Mouse (Mus musculus) G1E (cell line): Measurements from ENCODE around the gene Mfrp. TPM values are rescaled to one million over a fixed set of nuclear protein-coding genes. Genes with fewer than 3 reads are reported as not detected.

ENCODE experiments used
- ATAC-seq: 2 replicates; pipeline ENCODE4 v1.8.0; 2016; ENCODE audit warnings: mild to moderate bottlenecking; ENCODE audit not compliant: insufficient number of reproducible peaks, poor library complexity, low FRiP score, severe bottlenecking; ENCODE audit errors: extremely low read depth
- DNase-seq: peaks from one replicate; pipeline ENCODE4 v3.0.0; 2012; ENCODE audit warnings: low spot score
- H3K27me3 ChIP-seq: 2 replicates; pipeline ENCODE4 v1.6.1; 2012; ENCODE audit warnings: mild to moderate bottlenecking, low read length, inconsistent platforms; ENCODE audit not compliant: insufficient read depth
- H3K36me3 ChIP-seq: replicated peaks from 2 replicates; pipeline ENCODE3; 2012; ENCODE audit warnings: mild to moderate bottlenecking, inconsistent platforms
- H3K4me1 ChIP-seq: 2 replicates; pipeline ENCODE4 v1.6.1; 2012; ENCODE audit warnings: low read depth, low read length, inconsistent platforms, mixed read lengths; ENCODE audit not compliant: insufficient read depth
- H3K4me3 ChIP-seq: 2 replicates; pipeline ENCODE4 v1.5.1; 2012; ENCODE audit warnings: low read depth, mild to moderate bottlenecking, inconsistent platforms, low read length, moderate library complexity, mixed read lengths
- H3K9me3 ChIP-seq: replicated peaks from 2 replicates; pipeline ENCODE4 v1.6.1; 2012; ENCODE audit warnings: inconsistent platforms
- CTCF ChIP-seq: IDR thresholded peaks from 2 replicates; pipeline ENCODE4 v1.5.1; 2012; ENCODE audit warnings: low read depth, low read length, inconsistent platforms, mixed read lengths
- GATA1 ChIP-seq: IDR thresholded peaks from 2 replicates; pipeline ENCODE4 v1.6.1; 2012; ENCODE audit warnings: borderline replicate concordance, low read length, inconsistent platforms, mixed read lengths
- GATA2 ChIP-seq: IDR thresholded peaks from 2 replicates; pipeline ENCODE4 v1.6.1; 2012; ENCODE audit warnings: low read depth, low read length, inconsistent platforms, borderline replicate concordance
- POLR2AphosphoS5 ChIP-seq: IDR thresholded peaks from 2 replicates; pipeline ENCODE4 v1.6.1; 2012; ENCODE audit warnings: low read depth, low read length, inconsistent platforms; ENCODE audit not compliant: insufficient replicate concordance
- TAL1 ChIP-seq: conservative IDR thresholded peaks from 2 replicates; pipeline ENCODE4 v1.6.1; 2012; ENCODE audit warnings: low read depth, low read length, inconsistent platforms, mixed read lengths
- polyA plus RNA-seq: library from polyadenylated mRNA; stranded (reverse); fragments of >175 nt; gene quantifications from 2 replicates; pipeline ENCODE4 v1.2.3, GENCODE M21; 2012
- total RNA-seq, 2 experiments: library from RNA; stranded (forward) in 1 of 2; stranded (reverse) in 1 of 2; fragments of 200-1000 nt in 1 of 2; fragments of >200 nt in 1 of 2; fragmentation: Nextera tagmentation in 1 of 2; gene quantifications; 2 replicates each; pipeline ENCODE4 v1.2.3; 2014 to 2017

Mfrp gene
- total and polyA plus RNA-seq, 3 experiments = not detected

GRCm38 (mm10) chr9:44094737-44095136 lies 6.8 kb upstream of the Mfrp start:
- Histone ChIP-seq H3K27me3 (no peaks in the 10 kb centered on the region), H3K4me1 (peaks cover 17% of the 10 kb centered on the region), H3K9me3 (no peaks in the 10 kb centered on the region), H3K4me3 (no peak overlapping the region), H3K36me3 (peaks cover 59% of the 10 kb centered on the region)
- ATAC-seq (no peak), DNase-seq (no peak)
- TF ChIP-seq GATA1 (no peak), POLR2AphosphoS5 (no peak), GATA2 (no peak), TAL1 (no peak), CTCF (no peak)

- no peak for TF ChIP-seq TAL1
- no peak for TF ChIP-seq CTCF
- TF ChIP-seq GATA1 = no peak
- TF ChIP-seq POLR2AphosphoS5 = no peak
- H3K36me3 ChIP-seq = peaks cover 61% of the 10 kb centered on the region
- ATAC-seq (no peak), DNase-seq (no peak)
- no peaks in the 10 kb centered on the region for H3K9me3 ChIP-seq
- peaks cover 14% of the 10 kb centered on the region for H3K4me1 ChIP-seq
- H3K27me3 ChIP-seq = no peaks in the 10 kb centered on the region
- no peak overlapping the region for H3K4me3 ChIP-seq
Observed at GRCm38 (mm10) chr9:44095781-44096180, 5.7 kb upstream of the Mfrp start.

- peaks cover 59% of the 10 kb centered on the region for H3K36me3 ChIP-seq
- no peak overlapping the region for H3K4me3 ChIP-seq
- H3K27me3 ChIP-seq = no peaks in the 10 kb centered on the region
- no peaks in the 10 kb centered on the region for H3K9me3 ChIP-seq
- TF ChIP-seq POLR2AphosphoS5 (no peak), GATA1 (no peak), CTCF (no peak), TAL1 (no peak), GATA2 (no peak)
- peaks cover 14% of the 10 kb centered on the region for H3K4me1 ChIP-seq
- no peak for DNase-seq
- ATAC-seq = no peak
Observed at GRCm38 (mm10) chr9:44096536-44096935, 5.0 kb upstream of the Mfrp start.

- H3K36me3 ChIP-seq = peaks cover 92% of the 10 kb centered on the region
- DNase-seq (no peak), ATAC-seq (no peak)
- H3K4me3 ChIP-seq = no peak overlapping the region
- H3K4me1 ChIP-seq = peaks cover 36% of the 10 kb centered on the region
- TF ChIP-seq CTCF (no peak), TAL1 (no peak), POLR2AphosphoS5 (no peak), GATA2 (no peak), GATA1 (no peak)
- no peaks in the 10 kb centered on the region for H3K9me3 ChIP-seq
- no peaks in the 10 kb centered on the region for H3K27me3 ChIP-seq
Observed at GRCm38 (mm10) chr9:44104881-44105280, 3.4 kb downstream of the Mfrp start.

- peaks cover 43% of the 10 kb centered on the region for H3K4me1 ChIP-seq
- ATAC-seq (no peak), DNase-seq (no peak)
- H3K27me3 ChIP-seq = no peaks in the 10 kb centered on the region
- no peaks in the 10 kb centered on the region for H3K9me3 ChIP-seq
- H3K4me3 ChIP-seq = no peak overlapping the region
- TF ChIP-seq CTCF = no peak
- no peak for TF ChIP-seq GATA2
- H3K36me3 ChIP-seq = peaks cover 95% of the 10 kb centered on the region
Observed at GRCm38 (mm10) chr9:44105781-44106180, 4.3 kb downstream of the Mfrp start.

GRCm38 (mm10) chr9:44106182-44106581 lies 4.7 kb downstream of the Mfrp start:
- H3K4me1 ChIP-seq = peaks cover 43% of the 10 kb centered on the region
- ATAC-seq = no peak

GRCm38 (mm10) chr9:44106596-44106995 lies 5.1 kb downstream of the Mfrp start:
- TF ChIP-seq GATA2 (no peak), CTCF (no peak), POLR2AphosphoS5 (no peak), GATA1 (no peak), TAL1 (no peak)
- Histone ChIP-seq H3K27me3 (no peaks in the 10 kb centered on the region), H3K4me1 (peaks cover 44% of the 10 kb centered on the region), H3K36me3 (peaks cover 91% of the 10 kb centered on the region), H3K4me3 (no peak overlapping the region), H3K9me3 (no peaks in the 10 kb centered on the region)
- DNase-seq (no peak), ATAC-seq (no peak)

More at GRCm38 (mm10) chr9:44106182-44106581, 4.7 kb downstream of the Mfrp start:
- Histone ChIP-seq H3K4me3 (no peak overlapping the region), H3K27me3 (no peaks in the 10 kb centered on the region), H3K36me3 (peaks cover 95% of the 10 kb centered on the region), H3K9me3 (no peaks in the 10 kb centered on the region)
- TF ChIP-seq TAL1 = no peak
- no peak for TF ChIP-seq CTCF
- TF ChIP-seq GATA2 = no peak
- no peak for TF ChIP-seq POLR2AphosphoS5
- no peak for TF ChIP-seq GATA1
- no peak for DNase-seq
